Mouse (Mus musculus) embryo, embryonic 10 days (tissue): ENCODE data around the gene Ugt1a6a.
"Not testable (repeated sequence)": the region's sequence is repeated elsewhere in the genome, so short reads cannot be mapped to it uniquely, and the experiment has no call there.

Experiments
- DNase-seq: peaks from one replicate; pipeline ENCODE4 v3.0.0-alpha.2; 2015; ENCODE audit warnings: low spot score

Gene Ugt1a6a

DNA sequence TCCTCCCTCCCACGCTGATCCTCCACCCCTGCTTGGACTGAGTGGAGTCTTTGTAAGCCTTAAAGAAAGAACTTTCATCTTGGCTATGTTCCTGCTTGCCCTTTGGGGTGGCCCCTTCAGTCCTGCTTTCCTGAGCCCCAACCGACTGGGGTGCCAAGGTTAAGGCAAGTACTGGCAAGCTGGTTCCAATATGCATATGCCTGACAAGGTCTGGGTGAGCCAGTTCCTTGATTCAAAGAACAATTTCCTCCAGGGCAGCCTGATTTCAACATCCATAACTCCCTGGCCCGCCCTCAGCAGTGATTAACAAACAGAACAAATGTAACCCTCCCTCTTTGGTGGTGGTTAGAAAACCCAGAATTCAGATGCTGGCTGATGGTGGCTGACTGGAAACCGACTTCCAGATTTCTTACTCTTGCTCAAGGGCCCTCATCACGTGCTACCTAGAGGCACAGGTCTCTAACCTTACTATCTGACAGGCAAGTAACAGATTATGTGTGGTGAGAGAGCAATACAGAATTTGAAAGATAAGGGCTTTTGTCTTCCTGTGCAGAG lies at the start of gene Ugt1a6a:
Gene Ugt1a6a, plus strand, starts transcription at position 353 of the 555 bp plus-strand sequence.
- not testable (repeated sequence) for DNase-seq

DNA sequence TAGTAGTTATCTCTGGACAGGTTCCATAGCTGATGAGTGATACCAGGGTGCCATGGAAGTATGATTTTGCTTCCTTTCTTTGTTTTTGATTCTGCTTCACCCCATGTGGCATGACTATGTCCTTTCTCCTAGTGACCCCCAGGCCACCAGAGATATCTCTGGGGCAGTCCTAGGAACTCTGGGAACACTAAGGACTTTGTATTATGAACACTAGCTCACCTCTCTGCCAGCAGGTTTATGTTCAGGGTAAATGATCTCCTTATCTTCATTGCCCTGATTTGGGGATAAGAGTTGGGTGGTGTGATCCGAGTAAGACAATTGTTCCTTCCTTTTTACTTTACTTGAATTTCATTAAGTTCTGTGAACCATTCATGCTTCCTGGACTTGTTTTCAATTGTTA lies 48.5 kb upstream of the Ugt1a6a start:
- no peak for DNase-seq

DNA sequence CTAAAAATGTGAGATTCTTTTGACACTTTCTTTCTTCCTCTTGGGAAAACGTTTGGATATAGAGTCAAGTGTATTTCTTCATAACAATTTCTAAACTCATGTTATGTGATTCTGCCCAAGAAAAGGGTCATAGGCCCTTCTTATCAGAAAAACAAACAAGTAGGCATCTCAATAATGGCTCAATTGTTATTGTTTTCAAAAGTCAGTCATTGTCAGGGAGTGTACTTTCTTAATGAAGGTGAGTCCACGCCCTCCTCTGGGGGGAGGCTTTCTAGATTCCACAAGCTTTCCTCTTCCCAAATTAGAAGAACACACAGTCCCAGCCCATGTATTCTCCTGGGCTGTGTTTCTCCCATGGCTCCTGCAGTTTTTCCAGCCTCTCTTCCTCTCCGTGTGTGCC lies 47.1 kb upstream of the Ugt1a6a start, which contains the start of gene Ugt1a8:
Gene Ugt1a8, plus strand, starts transcription at position 301 of the 400 bp plus-strand sequence.
- no peak for DNase-seq

DNA sequence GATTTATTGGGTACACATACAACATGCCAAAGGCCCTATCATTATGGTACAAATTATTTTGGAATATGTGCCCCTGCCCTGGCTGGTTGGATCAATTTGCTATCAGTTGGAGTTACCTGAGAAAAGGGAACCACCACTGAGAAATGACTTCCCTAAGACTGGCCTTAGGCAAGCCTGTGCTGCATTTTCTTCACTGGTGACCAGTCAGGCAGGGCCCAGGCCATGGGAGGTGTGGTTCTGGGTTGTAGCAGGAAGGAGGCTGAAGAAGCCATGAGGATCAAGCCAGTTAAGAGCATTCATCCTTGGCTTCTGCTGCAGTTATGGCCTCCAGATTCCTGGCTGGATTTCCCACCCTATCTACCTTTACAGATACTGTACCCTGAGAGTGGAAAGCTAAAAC lies 42.3 kb upstream of the Ugt1a6a start:
- no peak for DNase-seq

DNA sequence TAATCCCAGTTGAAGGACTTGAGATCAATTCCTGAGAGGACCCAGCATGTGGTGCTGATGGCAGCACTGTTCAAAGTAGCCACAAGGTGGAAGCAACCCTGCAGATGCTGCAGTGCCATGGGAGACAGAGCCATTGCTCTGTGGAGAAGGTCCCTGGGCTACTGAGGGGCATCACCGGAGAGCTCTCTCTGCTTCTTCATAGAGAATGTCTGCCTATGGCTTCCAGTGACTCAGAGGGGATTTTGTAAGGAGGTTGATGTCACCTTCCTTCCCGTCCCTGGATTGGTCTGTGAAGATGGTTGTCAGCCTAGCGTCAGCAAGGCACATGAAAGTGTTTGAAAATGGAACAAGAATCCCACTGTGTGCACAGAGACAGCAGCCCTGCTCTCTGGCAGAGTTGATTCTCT lies 40.3 kb upstream of the Ugt1a6a start:
- peak; percentile 31 for DNase-seq

DNA sequence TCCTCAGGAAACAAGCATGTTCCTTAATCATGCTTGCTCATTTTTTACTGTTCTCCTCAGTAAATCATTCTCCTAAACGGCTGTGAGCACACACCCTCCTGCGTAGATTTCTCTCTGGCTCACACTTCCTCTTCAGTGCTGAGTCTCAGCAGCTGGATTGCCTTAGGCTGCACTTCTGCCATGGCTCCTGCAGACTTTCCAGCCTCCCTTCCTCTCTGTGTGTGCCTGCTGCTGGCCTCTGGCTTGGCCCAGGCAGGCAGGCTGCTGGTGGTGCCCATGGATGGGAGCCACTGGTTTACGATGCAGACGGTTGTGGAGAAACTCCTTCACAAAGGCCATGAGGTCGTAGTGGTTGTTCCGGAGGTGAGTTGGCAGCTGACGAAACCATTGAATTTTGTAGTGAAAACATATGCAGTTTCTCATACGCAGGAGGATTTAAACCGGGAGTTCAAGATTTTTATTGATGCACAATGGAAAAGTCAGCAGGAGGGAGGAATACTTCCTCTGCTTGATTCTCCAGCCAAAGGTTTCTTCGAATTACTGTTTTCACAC lies 39.6 kb upstream of the Ugt1a6a start, which contains the start of gene Ugt1a7c:
Gene Ugt1a7c, plus strand, starts transcription at position 122 of the 552 bp plus-strand sequence.
- DNase-seq: peak; percentile 32

DNA sequence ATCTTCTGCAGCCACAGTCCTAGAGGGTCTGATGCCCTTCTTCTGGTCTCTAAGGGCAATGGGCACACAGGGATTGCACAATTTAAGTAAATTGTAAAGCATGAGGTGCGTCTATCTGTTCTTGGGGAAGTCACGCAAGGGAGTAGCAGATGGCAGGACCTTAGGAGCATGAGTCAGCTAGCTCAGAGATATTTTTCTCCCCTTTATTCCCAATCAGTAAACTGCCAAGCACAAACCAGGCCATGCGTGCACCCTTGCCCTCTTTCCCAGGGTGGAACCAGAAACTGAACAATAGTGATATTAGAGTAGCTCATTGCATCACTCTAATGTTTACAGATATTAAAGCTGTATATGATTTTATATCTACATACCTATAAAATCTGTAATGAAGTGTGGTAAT lies 36.1 kb upstream of the Ugt1a6a start:
- not testable (repeated sequence) for DNase-seq

DNA sequence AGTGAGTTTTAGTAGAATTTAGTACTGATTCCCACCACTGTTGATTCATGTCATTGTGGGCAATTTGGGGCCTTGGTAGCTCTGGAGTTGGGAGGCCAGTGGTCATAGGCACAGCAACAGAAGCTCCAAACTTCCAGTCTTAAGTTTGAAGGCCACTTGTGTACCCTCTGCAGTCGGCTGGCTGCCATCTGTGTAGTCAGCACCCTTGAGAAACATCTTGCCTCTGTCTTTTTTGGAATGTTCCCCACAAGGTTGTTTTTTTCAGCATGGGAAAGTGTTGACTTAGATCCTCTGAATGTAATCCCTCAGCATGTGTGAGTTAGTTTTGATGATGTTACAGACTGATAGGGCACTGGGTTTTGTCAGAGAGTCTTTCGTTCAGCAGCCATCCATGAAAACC lies 34.9 kb upstream of the Ugt1a6a start:
- DNase-seq: not testable (repeated sequence)

DNA sequence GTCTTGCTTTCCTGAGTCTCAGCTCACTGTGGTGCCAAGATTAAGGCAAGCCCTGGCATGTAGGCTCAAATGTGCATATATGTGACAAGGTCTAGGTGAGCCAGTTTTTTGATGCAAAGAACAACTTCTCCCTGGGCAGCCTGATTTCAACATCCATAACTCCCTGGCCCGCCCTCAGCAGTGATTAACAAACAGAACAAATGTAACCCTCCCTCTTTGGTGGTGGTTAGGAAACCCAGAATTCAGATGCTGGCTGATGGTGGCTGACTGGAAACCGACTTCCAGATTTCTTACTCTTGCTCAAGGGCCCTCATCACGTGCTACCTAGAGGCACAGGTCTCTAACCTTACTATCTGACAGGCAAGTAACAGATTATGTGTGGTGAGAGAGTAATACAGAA lies 31.6 kb upstream of the Ugt1a6a start, which contains the start of gene Ugt1a6b:
Gene Ugt1a6b, plus strand, starts transcription at position 234 of the 400 bp plus-strand sequence.
- not testable (repeated sequence) for DNase-seq

DNA sequence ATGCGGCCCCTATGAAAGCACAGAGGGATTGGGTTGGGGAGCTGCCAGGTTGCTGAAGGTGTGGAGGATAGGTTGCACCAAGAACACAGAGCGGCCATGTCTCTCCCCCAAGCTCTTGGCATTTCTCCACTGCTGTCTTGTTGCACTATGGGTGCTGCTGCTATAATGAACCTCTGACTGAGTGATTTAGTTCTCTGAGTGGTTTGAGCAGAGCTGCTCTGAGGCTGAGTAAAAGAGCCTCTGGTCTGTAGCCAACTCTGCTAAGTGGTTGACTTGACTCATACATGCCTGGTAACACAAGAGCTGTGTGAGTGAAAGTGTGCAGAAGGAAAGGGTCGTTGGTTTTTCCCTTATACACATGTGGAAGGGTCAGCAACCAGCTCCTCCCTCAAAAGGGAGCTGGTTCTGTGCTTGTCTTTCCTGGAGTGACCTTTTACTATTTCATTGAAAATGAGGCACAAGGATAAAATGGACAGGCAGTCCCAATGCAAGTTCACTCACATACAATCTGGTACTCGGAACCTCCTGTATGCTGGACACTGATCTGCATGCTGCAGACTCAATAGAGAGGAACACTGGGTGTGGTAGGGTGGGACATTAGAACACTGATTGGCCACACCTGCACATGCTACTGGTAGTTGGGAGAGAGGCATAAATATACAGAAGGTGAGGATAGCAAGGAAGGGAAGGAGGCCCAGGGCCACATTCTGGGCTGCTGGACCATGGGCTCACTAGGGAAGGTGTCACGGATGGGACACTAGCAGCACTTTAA lies 30.7 kb upstream of the Ugt1a6a start:
- not testable (repeated sequence) for DNase-seq

DNA sequence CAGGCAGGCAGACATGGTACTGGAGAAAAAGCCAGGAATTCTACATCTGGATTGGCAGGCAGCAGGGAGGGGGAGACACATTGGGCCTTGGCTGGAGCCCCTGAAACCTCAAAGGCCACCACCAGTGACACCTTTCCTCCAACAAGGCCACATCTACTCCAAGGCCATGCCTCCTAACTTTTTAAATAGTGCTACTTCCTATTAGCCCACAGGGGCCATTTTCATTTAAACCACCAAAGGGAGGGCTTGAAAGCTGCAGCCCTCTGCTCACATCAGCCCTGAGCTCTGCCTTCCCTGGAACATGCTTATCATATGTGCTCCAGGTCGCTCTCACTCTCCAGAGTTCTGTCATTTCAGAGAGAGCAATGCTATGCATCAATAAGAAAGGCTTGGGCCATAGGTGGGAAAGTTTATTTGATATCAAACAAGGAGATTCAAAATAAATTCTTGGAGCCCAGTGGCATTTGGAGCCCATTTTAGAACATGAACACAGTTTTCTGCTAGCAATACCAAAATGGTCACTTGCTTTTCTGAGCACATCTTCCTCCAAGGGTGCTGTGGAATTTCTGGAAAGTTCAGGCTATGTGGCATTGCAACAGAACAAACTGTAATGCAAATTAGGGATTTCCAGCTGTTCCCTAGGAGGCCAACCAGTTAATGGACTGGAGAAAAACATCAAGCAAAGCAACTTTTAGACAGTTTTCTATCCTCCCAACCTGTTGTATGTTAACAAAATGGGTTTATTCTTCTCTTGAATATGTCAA lies 29.8 kb upstream of the Ugt1a6a start:
- no peak for DNase-seq

DNA sequence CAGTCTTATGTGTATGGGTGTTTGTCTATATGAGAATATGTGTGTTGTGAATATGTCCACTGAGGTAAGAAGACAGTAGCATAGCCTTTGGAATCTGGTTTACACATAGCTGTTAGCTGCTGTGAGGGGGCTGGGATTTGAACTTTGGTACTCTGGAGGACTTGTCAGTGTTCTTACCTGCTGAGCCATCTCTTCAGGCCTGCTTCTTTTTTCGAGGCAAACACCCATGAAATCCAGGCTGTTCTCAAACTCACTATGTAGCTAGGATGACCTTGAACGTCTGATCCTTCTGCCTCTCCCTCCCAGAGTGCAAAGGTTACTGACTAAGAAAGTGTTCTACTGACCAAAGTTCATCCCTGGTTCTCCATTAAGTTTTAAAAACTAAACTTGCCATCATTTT lies 29.0 kb upstream of the Ugt1a6a start:
- no peak for DNase-seq

DNA sequence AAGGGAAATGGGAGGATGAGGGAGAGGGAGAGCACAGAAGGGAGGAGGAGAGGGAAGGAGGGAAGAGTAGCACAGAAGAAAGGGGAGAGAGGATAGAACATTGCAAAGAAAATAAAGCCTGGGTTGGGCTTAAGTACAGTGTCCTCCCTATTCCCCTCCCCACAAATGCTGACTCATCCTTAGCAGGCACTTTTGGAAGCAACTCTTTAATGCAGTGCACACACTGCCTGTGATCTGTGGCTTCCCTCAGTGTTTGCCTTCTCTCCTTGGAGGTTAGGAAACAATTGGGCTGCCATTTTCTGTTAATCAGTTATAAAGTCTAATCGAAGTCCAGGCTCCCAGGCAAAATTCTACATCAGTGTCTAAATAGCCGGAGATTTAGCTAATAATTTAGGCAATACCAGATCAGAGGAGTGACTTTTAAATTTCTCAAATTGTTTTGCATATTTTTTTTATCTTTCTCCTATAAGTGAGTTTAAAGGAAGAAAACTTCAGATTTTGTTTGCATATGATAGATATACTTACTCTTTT lies 25.5 kb upstream of the Ugt1a6a start:
- not testable (repeated sequence) for DNase-seq

DNA sequence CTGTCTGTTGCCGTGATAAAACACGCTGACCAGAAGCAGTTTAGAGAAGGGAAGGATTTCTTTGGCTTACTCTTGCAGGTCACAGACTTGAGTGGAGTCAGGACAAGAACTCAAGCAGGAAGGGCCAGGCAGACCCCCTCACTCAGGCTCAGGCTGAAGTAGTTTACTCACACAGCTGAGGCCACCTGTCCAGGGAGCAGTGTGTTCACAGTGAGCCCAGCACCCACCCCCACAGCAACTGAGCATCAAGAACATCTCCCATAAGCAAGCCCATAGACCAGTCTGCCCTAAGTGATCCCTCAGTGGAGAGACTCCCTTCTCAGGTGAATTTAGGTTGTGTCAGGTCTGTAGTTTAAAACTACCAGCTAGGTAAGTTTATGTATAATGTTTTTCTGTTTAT lies 25.0 kb upstream of the Ugt1a6a start:
- DNase-seq: not testable (repeated sequence)

DNA sequence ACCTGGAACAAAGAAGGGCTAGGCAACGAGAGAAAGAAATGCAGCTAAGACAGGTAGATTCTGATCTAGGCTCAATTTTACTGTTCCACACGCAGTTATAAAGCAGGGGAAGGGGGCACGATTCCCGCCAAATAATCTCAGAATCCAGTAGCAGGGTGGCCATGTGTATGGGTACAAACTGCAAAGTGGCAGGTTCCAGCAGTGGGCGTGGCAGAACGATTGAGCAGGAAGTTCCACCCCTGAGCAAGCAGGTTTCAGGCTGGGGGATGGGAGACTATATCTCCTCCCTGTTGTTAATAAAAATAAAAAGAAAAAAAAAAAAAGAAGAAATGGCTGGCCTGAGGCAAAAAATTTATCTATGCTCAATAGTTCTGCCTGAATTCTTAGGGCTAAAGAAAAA lies 21.8 kb upstream of the Ugt1a6a start:
- DNase-seq: not testable (repeated sequence)

DNA sequence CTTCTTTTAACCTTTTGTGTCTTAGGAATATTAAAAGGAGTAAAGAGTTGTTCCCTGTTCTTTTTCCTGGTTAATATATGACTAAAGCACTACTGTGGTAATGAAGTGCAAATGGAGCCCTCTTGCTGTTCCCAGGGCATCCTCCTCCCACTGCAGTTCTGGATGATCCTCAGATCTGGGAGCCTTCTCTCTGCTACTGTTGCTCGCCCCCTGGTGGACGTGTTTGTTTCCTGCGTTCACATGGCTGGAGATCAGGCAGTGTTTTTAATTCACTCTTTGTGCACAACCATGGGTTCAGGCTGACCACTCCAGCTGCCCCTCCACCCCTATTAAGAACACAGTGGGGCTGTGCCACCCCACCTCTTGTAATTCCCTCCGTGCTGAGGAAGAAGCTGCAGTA lies 14.1 kb upstream of the Ugt1a6a start:
- not testable (repeated sequence) for DNase-seq

DNA sequence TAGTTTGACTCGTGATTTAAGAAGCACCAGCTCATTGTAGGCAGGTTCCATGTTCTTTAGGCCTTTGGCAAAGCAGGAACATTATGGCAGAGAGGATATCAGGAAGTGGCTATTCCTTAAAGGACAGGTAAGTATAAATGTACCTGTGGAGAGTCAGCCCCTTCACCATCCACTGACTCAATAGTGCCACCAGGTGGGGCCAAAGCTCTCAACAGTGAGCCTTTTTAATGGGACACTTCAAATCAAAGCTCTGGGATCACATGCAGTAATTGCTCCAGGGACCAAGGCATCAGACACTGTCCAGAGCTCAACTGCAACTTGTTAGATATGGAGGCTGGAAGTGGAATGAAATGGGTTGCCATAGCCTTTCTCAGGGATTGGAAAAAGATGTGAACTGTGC lies 13.1 kb upstream of the Ugt1a6a start:
- peak; percentile 14 for DNase-seq

DNA sequence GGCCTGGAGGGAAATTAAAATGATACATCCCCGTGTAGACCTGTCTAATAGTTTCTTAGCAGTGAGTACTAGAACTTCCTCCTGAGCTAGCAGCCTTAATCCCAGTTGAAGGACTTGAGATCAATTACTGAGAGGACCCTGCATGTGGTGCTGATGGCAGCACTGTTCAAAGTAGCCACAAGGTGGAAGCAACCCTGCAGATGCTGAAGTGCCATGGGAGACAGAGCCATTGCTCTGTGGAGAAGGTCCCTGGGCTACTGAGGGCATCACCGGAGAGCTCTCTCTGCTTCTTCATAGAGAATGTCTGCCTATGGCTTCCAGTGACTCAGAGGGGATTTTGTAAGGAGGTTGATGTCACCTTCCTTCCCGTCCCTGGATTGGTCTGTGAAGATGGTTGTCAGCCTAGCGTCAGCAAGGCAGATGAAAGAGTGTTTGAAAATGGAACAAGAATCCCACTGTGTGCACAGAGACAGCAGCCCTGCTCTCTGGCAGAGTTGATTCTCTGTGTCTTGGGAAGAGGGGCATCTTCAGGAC lies 8.7 kb upstream of the Ugt1a6a start:
- not testable (repeated sequence) for DNase-seq

DNA sequence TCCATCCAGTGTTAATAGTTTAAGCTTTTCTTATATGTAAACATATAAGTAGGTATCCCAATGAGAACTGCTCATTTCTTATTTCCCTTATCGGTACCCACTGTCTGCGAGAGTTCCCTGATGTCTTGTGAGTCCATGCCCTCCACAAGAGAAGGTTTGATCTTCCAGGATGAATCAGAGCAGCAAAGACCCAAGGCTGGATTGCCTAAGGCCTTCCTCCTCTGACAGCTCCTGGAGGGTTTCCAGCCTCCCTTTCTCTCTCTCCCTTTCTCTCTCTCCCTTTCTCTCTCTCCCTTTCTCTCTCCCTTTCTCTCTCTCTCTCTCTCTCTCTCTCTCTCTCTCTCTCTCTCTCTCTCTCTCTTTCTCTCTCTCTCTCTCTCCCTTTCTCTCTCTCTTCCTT lies 5.5 kb upstream of the Ugt1a6a start:
- DNase-seq: not testable (repeated sequence)

DNA sequence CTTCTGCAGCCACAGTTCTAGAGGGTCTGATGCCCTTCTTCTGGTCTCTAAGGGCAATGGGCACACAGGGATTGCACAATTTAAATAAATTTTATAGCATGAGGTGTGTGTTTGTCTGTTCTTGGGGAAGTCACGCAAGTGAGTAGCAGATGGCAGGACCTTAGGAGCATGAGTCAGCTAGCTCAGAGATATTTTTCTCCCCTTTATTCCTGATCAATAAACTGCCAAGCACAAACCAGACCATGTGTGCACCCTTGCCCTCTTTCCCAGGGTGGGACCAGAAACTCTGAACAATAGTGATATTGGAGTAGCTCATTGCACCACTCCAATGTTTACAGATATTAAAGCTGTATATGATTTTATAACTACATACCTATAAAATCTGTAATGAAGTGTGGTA lies 4.4 kb upstream of the Ugt1a6a start:
- DNase-seq: not testable (repeated sequence)

DNA sequence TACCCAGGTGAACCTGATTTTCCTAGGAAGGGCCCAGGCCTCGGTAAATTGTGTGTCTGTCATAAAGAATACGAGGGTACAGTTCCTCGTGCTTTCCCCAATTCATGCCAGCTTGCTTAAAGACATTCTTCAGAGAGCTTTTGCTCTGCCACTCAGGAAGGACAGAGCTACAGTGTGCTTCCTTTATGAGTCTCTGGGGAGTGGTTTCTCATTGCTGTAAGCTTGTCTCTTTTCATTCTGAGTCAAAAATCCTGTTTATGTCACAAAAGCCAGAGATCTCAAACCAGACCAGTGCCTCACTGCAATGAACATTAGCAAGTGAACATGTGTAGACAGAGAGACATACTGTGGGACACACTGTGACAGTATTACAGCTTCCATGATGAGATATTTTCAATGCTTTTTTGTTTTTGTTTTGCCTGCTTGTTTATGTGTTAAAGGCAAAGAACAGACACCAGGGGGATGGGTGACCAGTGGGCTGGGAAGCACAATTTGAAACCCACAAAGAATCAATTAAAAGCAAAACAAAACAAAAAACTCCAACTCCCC lies 627 bp upstream of the Ugt1a6a start:
- no peak for DNase-seq
